Mouse (Mus musculus): Measurements from ENCODE around the gene Chpf2.

- no peak for TF ChIP-seq CTCF (IDR thresholded peaks at IDR 0.05; ENCODE audit: control insufficient read depth, insufficient read depth, low read length)
- TF ChIP-seq POLR2A (IDR thresholded peaks at IDR 0.05; ENCODE audit: borderline replicate concordance, control insufficient read depth, low read depth, low read length): no peak
Observed at GRCm38 (mm10) chr5:24604656-24605100, 18.1 kb downstream of the Chpf2 start.

All from bone marrow, adult 2 months (tissue).